Mouse (Mus musculus) ovary, postnatal 14 days (tissue): ENCODE measurements at regions not wholly inside any gene's neighbourhood (a gene's known extent, or its start where the extent isn't known, plus 50 kb on each side); places are given as distances from the start of the nearest gene placed in this dataset.

Experiments
- DNase-seq: peaks from one replicate; pipeline ENCODE4 v3.0.0; 2022; ENCODE audit warnings: low spot score

DNA sequence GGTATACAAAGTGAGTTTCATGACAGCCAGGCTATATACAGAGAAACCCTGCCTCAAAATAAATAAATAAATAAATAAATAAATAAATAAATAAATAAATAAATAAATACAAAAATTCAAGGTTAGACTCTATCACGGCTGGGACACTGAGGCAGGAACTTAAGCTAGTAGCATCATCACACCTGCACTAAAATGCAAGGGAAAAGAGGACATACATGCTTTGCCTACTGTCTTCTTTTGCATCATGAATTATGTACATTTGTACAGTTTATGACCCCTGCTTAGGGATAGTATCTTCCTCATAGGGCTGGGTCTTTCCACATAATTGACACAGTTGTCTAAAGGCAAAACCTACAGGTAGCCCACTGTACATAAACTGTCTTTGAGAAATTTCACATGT is 252.5 kb downstream of the Tpm3-rs7 start:
- no peak for DNase-seq

DNA sequence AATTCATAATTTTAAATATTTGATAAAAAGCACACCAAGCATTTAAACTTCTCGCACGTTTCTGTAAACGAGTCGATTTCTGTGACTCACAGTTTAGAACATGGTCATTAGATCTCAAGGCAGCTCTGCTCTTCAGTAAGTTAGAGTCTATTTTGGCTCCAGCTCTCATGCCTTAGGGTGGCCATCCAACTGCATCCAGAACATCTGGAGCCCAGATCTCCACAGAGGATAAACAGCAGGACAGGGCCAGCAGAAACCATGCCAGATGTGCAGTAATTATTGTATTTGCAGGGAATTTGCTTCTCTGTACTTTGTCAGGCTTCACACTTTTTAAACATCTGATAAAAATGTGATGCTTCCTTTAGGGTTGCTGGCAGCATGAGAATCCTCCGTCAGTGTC is 276.4 kb downstream of the Tpm3-rs7 start:
- DNase-seq, result peak; percentile 1

DNA sequence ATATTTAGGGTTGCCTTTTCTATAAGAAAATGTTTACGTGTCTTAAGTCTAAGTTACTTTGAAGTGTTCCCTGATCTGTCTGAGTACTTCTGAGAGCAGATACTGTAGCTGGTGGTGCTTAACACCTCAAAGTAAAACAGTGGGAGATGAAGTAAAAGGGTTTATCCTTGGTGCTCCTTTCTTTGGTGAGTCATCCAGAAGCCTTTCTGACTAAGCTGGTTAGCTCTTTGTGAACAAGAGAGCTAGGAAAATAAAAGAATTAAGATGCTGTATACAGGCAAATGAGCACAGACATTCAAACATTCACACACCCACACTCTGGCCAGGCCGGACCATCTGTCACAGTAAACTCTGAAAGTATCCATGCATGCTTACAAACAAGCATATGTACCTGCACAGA is 312.7 kb downstream of the Tpm3-rs7 start:
- no peak for DNase-seq

DNA sequence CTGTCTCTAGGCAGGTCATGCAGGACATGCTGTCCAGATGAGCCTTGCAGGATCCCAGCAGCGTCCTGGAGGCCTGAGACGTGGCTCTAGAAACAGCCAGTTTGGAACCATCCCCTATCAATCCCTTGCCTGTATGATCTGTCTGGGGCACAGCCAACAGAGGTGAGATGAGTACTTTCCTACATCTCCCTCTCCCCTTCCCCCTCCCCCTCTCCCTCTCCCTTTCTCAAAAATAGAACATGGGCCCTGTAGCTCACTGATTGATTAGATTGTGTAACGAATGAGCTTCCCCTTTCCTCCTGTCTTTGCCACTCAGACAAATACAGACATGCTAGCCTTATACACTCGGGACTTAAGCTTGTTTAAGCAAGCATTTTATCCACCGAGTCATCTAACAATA is 336.9 kb downstream of the Tpm3-rs7 start:
- no peak for DNase-seq

DNA sequence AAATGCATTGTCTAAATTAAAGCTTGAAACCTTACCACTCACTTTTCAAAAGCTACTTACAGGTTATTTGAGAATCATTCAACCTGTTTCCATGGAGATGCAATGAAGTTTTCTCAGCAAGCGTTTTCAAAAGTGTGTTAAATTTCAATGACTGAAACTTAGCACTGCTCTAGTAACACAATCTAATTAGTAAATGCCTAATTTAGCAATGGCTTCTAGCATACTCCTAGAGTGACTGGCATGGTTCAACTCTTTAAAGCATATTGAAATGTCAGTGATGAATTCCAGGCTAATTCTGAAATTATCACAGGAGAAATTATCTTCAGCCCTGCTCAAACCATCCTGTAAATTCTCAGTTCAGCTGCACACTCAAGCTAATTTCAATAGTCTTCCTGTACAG is 342.5 kb downstream of the Tpm3-rs7 start:
- no peak for DNase-seq

DNA sequence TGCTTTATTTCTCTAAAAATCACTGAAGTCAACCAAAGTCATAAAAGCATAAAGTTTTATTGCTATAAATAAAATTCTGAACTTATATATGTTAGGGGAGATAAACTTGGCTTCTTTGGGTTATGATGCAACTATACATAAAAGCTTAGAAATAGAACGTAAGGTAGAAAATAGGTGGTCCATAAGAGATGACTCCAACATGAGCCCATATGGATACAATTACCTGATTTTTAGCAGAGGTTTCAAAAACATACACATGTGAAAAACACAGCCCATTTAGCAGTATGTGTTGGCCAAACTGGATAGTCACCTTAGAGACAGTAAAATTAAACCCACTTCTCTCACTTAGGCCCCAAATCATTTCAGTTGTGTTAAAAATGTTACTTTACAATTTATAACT is 354.3 kb downstream of the Tpm3-rs7 start:
- no peak for DNase-seq

DNA sequence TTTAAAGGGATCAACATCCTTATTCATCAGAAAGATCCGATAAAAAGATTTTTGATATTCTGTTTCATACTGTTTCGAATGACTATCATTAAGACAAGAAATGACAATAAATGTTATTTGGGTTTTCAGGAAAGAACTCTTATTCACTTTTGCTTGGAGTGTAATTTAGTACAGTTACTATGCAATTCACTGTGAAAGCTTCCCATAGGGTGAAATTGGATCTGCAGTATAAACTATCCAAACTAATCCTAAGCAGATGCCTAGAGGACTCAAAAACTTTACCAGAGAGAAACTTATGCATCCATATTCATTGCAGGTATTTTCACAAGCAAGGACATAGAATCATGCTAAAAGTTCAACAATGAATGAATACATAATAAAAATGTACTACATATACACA is 355.0 kb downstream of the Tpm3-rs7 start:
- DNase-seq, result no peak

DNA sequence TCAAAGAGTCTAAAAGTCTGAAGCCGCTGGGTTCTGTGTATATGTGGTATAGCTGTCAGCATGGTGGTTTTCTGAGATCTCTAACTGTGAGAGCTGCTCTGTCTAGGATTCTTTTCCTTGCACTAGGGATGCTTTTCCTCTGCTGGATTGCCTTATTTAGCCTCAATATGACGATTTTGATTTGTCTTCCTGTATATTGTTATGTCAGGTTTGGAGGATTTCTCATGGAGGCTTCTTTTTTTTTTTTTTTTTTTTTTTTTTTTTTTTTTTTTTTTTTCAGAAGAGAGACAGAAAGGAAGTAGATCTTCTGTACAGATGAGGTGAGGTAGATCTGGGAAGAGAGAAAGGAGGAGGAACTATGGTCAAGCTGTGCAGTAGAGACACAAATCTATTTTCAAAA is 396.5 kb downstream of the Tpm3-rs7 start:
- no peak for DNase-seq
